Mouse (Mus musculus): ENCODE data around the gene Fbll1. TPM values are rescaled to one million over a fixed set of nuclear protein-coding genes. Genes with fewer than 3 reads are reported as not detected.

Gene Fbll1
- polyA plus RNA-seq, 1 experiment = 0.02 TPM

DNA sequence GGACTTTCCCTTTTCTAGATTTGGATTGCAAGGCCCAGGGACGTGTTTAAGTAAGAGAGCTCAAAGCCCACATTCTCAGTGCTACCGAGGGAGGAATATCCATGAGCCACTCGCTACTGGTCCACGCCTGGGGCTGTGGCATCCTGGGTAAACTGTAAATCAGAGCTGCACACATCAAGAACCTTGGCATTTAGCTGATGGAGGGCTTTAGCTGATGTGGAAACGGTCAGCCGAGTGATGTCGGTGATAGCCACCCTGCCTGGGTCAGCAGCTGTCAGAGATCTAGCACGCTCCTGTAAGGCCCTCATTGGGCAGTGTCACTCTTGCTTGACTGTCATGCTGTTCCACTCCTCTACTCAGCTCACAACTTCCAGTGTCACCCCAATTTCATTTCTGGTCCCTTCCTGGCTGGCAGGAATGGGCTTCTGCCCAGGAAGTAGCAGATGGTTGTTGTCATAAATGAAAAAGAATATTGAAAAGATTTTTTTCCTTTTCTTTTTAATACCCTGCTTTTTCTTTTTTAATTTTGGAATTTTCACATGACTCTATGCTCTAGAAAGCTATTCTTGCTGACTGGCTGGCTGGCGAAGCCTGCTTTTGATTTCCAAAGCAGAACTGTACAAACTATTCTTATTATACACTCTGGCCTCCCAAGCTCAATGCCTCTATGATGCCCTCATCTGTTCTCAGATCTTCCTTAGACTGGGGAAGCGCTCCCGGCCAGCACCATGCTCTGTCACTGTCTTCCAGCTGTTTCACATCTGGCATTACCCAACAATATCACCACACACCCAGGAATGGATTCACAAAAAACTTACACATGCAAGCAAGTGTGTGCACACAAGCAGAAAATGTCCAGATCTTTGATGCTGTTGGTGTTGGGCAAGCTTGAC is 42.0 kb downstream of the Fbll1 start:
- no peak for TF ChIP-seq MYOG (IDR thresholded peaks at IDR 0.05; ENCODE audit: control insufficient read depth, extremely low read depth, insufficient read length)
- no peak for TF ChIP-seq FOSL1 (IDR thresholded peaks at IDR 0.05; ENCODE audit: insufficient read depth, low read length, poor library complexity, severe bottlenecking)
- TF ChIP-seq CEBPB (IDR thresholded peaks at IDR 0.05; ENCODE audit: low read depth) = no peak
- no peak for TF ChIP-seq MYOD1 (IDR thresholded peaks at IDR 0.05; ENCODE audit: control insufficient read depth, insufficient read length, low read depth)
- no peak for TF ChIP-seq CTCF (IDR thresholded peaks at IDR 0.05; ENCODE audit: control insufficient read depth, insufficient read depth, insufficient read length)
- no peak for TF ChIP-seq USF1 (IDR thresholded peaks at IDR 0.05; ENCODE audit: low read depth)
- no peak for TF ChIP-seq MAX (IDR thresholded peaks at IDR 0.05)

DNA sequence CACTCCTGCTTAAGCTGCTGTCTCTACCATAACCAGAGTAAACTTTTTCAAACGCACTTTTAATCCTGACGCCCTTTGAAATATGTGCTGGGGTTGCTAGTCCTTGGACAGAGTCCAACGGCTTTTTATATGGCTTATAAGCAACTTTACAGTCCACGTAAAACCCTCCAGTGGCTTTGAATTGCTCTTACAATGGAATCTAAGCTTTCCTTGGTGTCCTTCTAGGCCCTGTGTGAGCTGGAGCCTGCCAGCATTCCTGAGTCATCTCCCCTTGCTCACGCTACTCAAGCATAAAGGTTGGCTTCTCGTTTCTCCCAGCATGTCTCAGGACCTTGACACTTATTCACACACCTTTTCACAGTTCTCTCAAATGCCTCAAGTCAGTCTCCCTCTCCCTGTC is 43.1 kb downstream of the Fbll1 start:
- peaks cover 10% of the 10 kb centered on the region for H3K27me3 ChIP-seq (ENCODE audit: control insufficient read depth, insufficient read depth, insufficient read length)
- H3K4me3 ChIP-seq (ENCODE audit: insufficient read depth, poor library complexity, severe bottlenecking) = no peak overlapping the region
- TF ChIP-seq USF1 (IDR thresholded peaks at IDR 0.05; ENCODE audit: low read depth) = no peak
- TF ChIP-seq FOSL1 (IDR thresholded peaks at IDR 0.05; ENCODE audit: insufficient read depth, low read length, poor library complexity, severe bottlenecking) = no peak
- no peak for TF ChIP-seq CEBPB (IDR thresholded peaks at IDR 0.05; ENCODE audit: low read depth)
- no peak for TF ChIP-seq CTCF (IDR thresholded peaks at IDR 0.05; ENCODE audit: control insufficient read depth, insufficient read depth, insufficient read length)
- TF ChIP-seq MYOG (IDR thresholded peaks at IDR 0.05; ENCODE audit: control insufficient read depth, extremely low read depth, insufficient read length) = no peak
- TF ChIP-seq MYOD1 (IDR thresholded peaks at IDR 0.05; ENCODE audit: control insufficient read depth, insufficient read length, low read depth) = no peak
- no peak for TF ChIP-seq MAX (IDR thresholded peaks at IDR 0.05)
- no peak overlapping the region for H3ac ChIP-seq (ENCODE audit: control insufficient read depth, insufficient read length, low read depth)
- H3K79me2 ChIP-seq (ENCODE audit: control insufficient read depth, insufficient read depth) = no peaks in the 10 kb centered on the region
- no peaks in the 10 kb centered on the region for H3K36me3 ChIP-seq (ENCODE audit: control insufficient read depth, insufficient read depth)
- no peaks in the 10 kb centered on the region for H3K79me3 ChIP-seq (ENCODE audit: low read depth)

More for the DNA sequence above, 42.0 kb downstream of the Fbll1 start:
- H3K36me3 ChIP-seq (ENCODE audit: control insufficient read depth, insufficient read depth) = no peaks in the 10 kb centered on the region
- H3K79me2 ChIP-seq (ENCODE audit: control insufficient read depth, insufficient read depth) = no peaks in the 10 kb centered on the region
- H3K27me3 ChIP-seq (ENCODE audit: control insufficient read depth, insufficient read depth, insufficient read length) = peaks cover 10% of the 10 kb centered on the region
- no peaks in the 10 kb centered on the region for H3K79me3 ChIP-seq (ENCODE audit: low read depth)
- no peak overlapping the region for H3ac ChIP-seq (ENCODE audit: control insufficient read depth, insufficient read length, low read depth)
- no peak overlapping the region for H3K4me3 ChIP-seq (ENCODE audit: insufficient read depth, poor library complexity, severe bottlenecking)

DNA sequence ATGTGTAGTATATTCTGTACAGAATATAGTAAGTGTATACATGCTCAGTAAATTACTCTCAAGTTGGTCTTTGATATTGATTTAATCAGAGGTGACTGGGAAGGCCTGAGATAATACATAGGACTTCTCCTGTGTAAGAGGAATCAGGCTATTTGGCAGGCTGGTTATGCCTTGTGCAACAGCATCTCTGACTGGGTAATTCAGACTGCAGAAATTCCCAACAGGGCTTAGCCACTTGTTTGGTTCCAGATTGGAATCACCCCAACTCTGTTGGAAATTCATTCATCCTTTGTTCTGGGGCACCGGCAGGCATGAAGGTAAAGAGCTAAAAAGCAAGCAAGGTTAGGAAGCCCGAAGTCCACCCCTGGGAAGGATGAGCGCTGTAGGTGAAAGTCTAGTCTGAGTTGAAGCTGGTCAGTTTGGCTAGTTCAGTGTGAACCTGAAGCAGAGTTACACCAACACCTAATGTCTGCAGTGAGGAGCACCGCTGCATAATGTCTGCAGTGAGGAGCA is 43.7 kb downstream of the Fbll1 start:
- H3K36me3 ChIP-seq (ENCODE audit: control insufficient read depth, insufficient read depth) = no peaks in the 10 kb centered on the region
- no peak overlapping the region for H3ac ChIP-seq (ENCODE audit: control insufficient read depth, insufficient read length, low read depth)
- H3K27me3 ChIP-seq (ENCODE audit: control insufficient read depth, insufficient read depth, insufficient read length) = peaks cover 10% of the 10 kb centered on the region
- TF ChIP-seq MYOD1 (IDR thresholded peaks at IDR 0.05; ENCODE audit: control insufficient read depth, insufficient read length, low read depth) (no peak), MAX (IDR thresholded peaks at IDR 0.05) (no peak), USF1 (IDR thresholded peaks at IDR 0.05; ENCODE audit: low read depth) (no peak), CEBPB (IDR thresholded peaks at IDR 0.05; ENCODE audit: low read depth) (no peak), FOSL1 (IDR thresholded peaks at IDR 0.05; ENCODE audit: insufficient read depth, low read length, poor library complexity, severe bottlenecking) (no peak), MYOG (IDR thresholded peaks at IDR 0.05; ENCODE audit: control insufficient read depth, extremely low read depth, insufficient read length) (no peak), CTCF (IDR thresholded peaks at IDR 0.05; ENCODE audit: control insufficient read depth, insufficient read depth, insufficient read length) (no peak)
- H3K4me3 ChIP-seq (ENCODE audit: insufficient read depth, poor library complexity, severe bottlenecking) = no peak overlapping the region
- no peaks in the 10 kb centered on the region for H3K79me2 ChIP-seq (ENCODE audit: control insufficient read depth, insufficient read depth)
- H3K79me3 ChIP-seq (ENCODE audit: low read depth) = no peaks in the 10 kb centered on the region

DNA sequence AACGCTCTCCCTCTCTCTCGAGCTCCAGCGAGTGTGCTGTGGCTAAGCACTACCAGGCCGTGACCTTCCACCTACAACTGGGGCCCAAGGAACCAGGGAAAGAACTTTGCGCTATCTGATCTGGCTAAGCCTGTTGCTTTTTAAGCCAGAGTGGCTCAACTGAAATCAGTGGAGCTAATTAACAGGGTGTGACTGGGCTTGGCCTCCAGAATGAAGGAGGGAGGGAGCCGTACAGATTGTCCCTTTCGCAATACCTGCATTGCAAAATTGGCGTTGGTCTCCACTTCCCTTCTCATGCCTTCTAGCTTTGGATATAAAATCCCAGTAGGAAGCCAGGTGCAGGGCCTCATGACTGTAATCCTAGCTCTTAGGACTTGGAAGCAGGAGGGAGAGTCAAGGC is 48.1 kb downstream of the Fbll1 start:
- H3ac ChIP-seq (ENCODE audit: control insufficient read depth, insufficient read length, low read depth) = no peak overlapping the region
- TF ChIP-seq USF1 (IDR thresholded peaks at IDR 0.05; ENCODE audit: low read depth) (no peak), MAX (IDR thresholded peaks at IDR 0.05) (no peak), MYOG (IDR thresholded peaks at IDR 0.05; ENCODE audit: control insufficient read depth, extremely low read depth, insufficient read length) (no peak), CTCF (IDR thresholded peaks at IDR 0.05; ENCODE audit: control insufficient read depth, insufficient read depth, insufficient read length) (no peak), CEBPB (IDR thresholded peaks at IDR 0.05; ENCODE audit: low read depth) (peak; percentile 47)
- H3K79me3 ChIP-seq (ENCODE audit: low read depth) = no peaks in the 10 kb centered on the region
- H3K79me2 ChIP-seq (ENCODE audit: control insufficient read depth, insufficient read depth) = no peaks in the 10 kb centered on the region
- no peaks in the 10 kb centered on the region for H3K36me3 ChIP-seq (ENCODE audit: control insufficient read depth, insufficient read depth)
- no peaks in the 10 kb centered on the region for H3K27me3 ChIP-seq (ENCODE audit: control insufficient read depth, insufficient read depth, insufficient read length)
- no peak overlapping the region for H3K4me3 ChIP-seq (ENCODE audit: insufficient read depth, poor library complexity, severe bottlenecking)

Small RNAs within 50 kb of the gene (microRNA-seq; reads per million reads assigned to microRNA genes)
- gene Mir103-1 (ENCODE audit: borderline microRNAs expressed) = 3.4 reads per million, percentile 47 among the genes with 10 or more reads in this experiment

Other genes starting within 250 kb of the Fbll1 start
- gene Pank3, start 29.4 kb downstream of the Fbll1 start, polyA plus RNA-seq (2012; fragmentation: generic; extraction: Trizol) = 7.1 TPM
- 87.1 TPM for gene Rars, start 35.6 kb upstream of the Fbll1 start, polyA plus RNA-seq (2012; fragmentation: generic; extraction: Trizol)
- 4.6 TPM for gene Wwc1, start 181.6 kb upstream of the Fbll1 start, polyA plus RNA-seq (2012; fragmentation: generic; extraction: Trizol)